Mouse (Mus musculus) liver, adult 2 months (tissue): ENCODE data around the gene Slc17a7. TPM values are rescaled to one million over a fixed set of nuclear protein-coding genes. Genes with fewer than 3 reads are reported as not detected.

ENCODE experiments used
- DNase-seq: peaks from one replicate; pipeline ENCODE4 v3.0.0-alpha.2; 2011; ENCODE audit warnings: low read depth, low spot score; ENCODE audit errors: extremely low read depth
- H3K27ac ChIP-seq: fragments of 200-500 bp; replicated peaks from 2 replicates; pipeline ENCODE4 v1.5.1; 2012; ENCODE audit warnings: low read depth, mild to moderate bottlenecking, control low read depth, inconsistent platforms, low read length; ENCODE audit not compliant: insufficient read depth
- H3K27me3 ChIP-seq: fragments of 200-500 bp; 2 replicates; pipeline ENCODE4 v1.6.1; 2012; ENCODE audit warnings: mild to moderate bottlenecking, moderate library complexity, low read length, inconsistent platforms; ENCODE audit not compliant: control insufficient read depth, insufficient read depth
- H3K36me3 ChIP-seq: fragments of 200-500 bp; 2 replicates; pipeline ENCODE4 v1.6.1; 2012; ENCODE audit warnings: low read length, inconsistent platforms; ENCODE audit not compliant: control insufficient read depth, insufficient read depth
- H3K4me1 ChIP-seq: fragments of 200-500 bp; 2 replicates; pipeline ENCODE4 v1.6.1; 2011; ENCODE audit warnings: low read length; ENCODE audit not compliant: control insufficient read depth, insufficient read depth
- H3K4me3 ChIP-seq: fragments of 200-500 bp; 2 replicates; pipeline ENCODE4 v1.5.1; 2011; ENCODE audit warnings: low read depth, mild to moderate bottlenecking, control low read depth, low read length, moderate library complexity; ENCODE audit not compliant: insufficient read depth
- H3K79me2 ChIP-seq: fragments of 200-500 bp; 2 replicates; pipeline ENCODE4 v1.6.1; 2012; ENCODE audit warnings: inconsistent platforms, mild to moderate bottlenecking, low read length, moderate library complexity; ENCODE audit not compliant: control insufficient read depth, insufficient read depth
- H3K9ac ChIP-seq: fragments of 200-500 bp; 2 replicates; pipeline ENCODE4 v1.6.1; 2012; ENCODE audit warnings: low read depth, mild to moderate bottlenecking, control low read depth, inconsistent platforms, low read length
- CTCF ChIP-seq: fragments of 200-500 bp; IDR thresholded peaks from 2 replicates; pipeline ENCODE4 v1.5.1; 2011; ENCODE audit warnings: low read depth, low read length, control low read depth
- POLR2A ChIP-seq: fragments of 200-500 bp; IDR thresholded peaks from 2 replicates; pipeline ENCODE4 v1.6.1; 2011; ENCODE audit warnings: low read length, control low read depth; ENCODE audit not compliant: insufficient read depth; ENCODE audit errors: extremely low read depth
- WGBS: fragments of 180-500 bp; shearing (Covaris S2); methylation state at CpG from one replicate; pipeline ENCODE4 v1.1.7; 2018; 5-methylcytosine and 5-hydroxymethylcytosine counted together
- polyA plus RNA-seq: library from polyadenylated mRNA; depleted of rRNA; stranded (reverse); fragments of >200 nt; gene quantifications from 2 replicates; pipeline ENCODE4 v1.2.3, GENCODE M21; 2012
- total RNA-seq: library from RNA; depleted of rRNA; stranded (reverse); fragments of >200 nt; gene quantifications from 2 replicates; pipeline ENCODE4 v1.2.3, GENCODE M21; 2014

The Slc17a7 gene
- total and polyA plus RNA-seq, 2 experiments: not detected

- Histone ChIP-seq H3K27me3 (no peaks in the 10 kb centered on the region; the same call in 1 of the 2 replicates), H3K9ac (no peak overlapping the region), H3K27ac (no peak overlapping the region), H3K36me3 (no peaks in the 10 kb centered on the region), H3K79me2 (no peaks in the 10 kb centered on the region), H3K4me3 (no peak overlapping the region), H3K4me1 (0 out of 2 replicates have a peak, but pooled peaks cover 3% of the 10 kb centered on the region)
- no peak for TF ChIP-seq CTCF
- DNase-seq: no peak
- WGBS: 90% methylated on average over 3 of the region's 3 CpGs
Measured at GRCm38 (mm10) chr7:45160866-45161265, 2.9 kb upstream of the Slc17a7 start.

- 0 out of 2 replicates have a peak overlapping the region, but pooled peaks have one; percentile 7 for H3K9ac ChIP-seq
- H3K4me3 ChIP-seq: peak overlapping the region; percentile 54
- 7% methylated on average over 35 of the region's 35 CpGs for WGBS
- no peak overlapping the region for H3K27ac ChIP-seq
- TF ChIP-seq CTCF (peak; percentile 90), POLR2A (no peak)
- peaks cover 3% of the 10 kb centered on the region; the same call in 1 of the 2 replicates for H3K27me3 ChIP-seq
- H3K36me3 ChIP-seq: no peaks in the 10 kb centered on the region
- H3K4me1 ChIP-seq: 0 out of 2 replicates have a peak, but pooled peaks cover 3% of the 10 kb centered on the region
- H3K79me2 ChIP-seq: no peaks in the 10 kb centered on the region
- peak; percentile 67 for DNase-seq
Measured at GRCm38 (mm10) chr7:45161612-45162473, 1.9 kb upstream of the Slc17a7 start.

- Histone ChIP-seq H3K4me3 (peak overlapping the region; percentile 54; the same call in 1 of the 2 replicates), H3K79me2 (no peaks in the 10 kb centered on the region), H3K27me3 (peaks cover 8% of the 10 kb centered on the region; the same call in 1 of the 2 replicates), H3K9ac (no peak overlapping the region), H3K4me1 (0 out of 2 replicates have a peak, but pooled peaks cover 3% of the 10 kb centered on the region), H3K27ac (no peak overlapping the region), H3K36me3 (no peaks in the 10 kb centered on the region)
- 28% methylated on average over 6 of the region's 6 CpGs for WGBS
- TF ChIP-seq CTCF: no peak
- no peak for DNase-seq
Measured at GRCm38 (mm10) chr7:45162551-45162950, 1.2 kb upstream of the Slc17a7 start.

- H3K27ac ChIP-seq: no peak overlapping the region
- 74% methylated on average over 9 of the region's 9 CpGs for WGBS
- DNase-seq: no peak
- H3K4me1 ChIP-seq: 0 out of 2 replicates have a peak, but pooled peaks cover 3% of the 10 kb centered on the region
- no peak overlapping the region for H3K4me3 ChIP-seq
- H3K36me3 ChIP-seq: no peaks in the 10 kb centered on the region
- H3K79me2 ChIP-seq: no peaks in the 10 kb centered on the region
- TF ChIP-seq CTCF: no peak
- no peak for TF ChIP-seq POLR2A
- H3K9ac ChIP-seq: no peak overlapping the region
- H3K27me3 ChIP-seq: peaks cover 14% of the 10 kb centered on the region; the same call in 1 of the 2 replicates
Measured at GRCm38 (mm10) chr7:45162996-45163615, 643 bp upstream of the Slc17a7 start.

- TF ChIP-seq CTCF (no peak), POLR2A (no peak)
- 72% methylated on average over 5 of the region's 5 CpGs for WGBS
- Histone ChIP-seq H3K27me3 (peaks cover 28% of the 10 kb centered on the region; the same call in 1 of the 2 replicates), H3K4me1 (0 out of 2 replicates have a peak, but pooled peaks cover 3% of the 10 kb centered on the region), H3K4me3 (no peak overlapping the region), H3K9ac (no peak overlapping the region), H3K27ac (no peak overlapping the region), H3K36me3 (no peaks in the 10 kb centered on the region), H3K79me2 (no peaks in the 10 kb centered on the region)
- DNase-seq: no peak
Measured at GRCm38 (mm10) chr7:45164833-45165232, 1.1 kb downstream of the Slc17a7 start.

- WGBS: 53% methylated on average over 11 of the region's 11 CpGs
- Histone ChIP-seq H3K79me2 (no peaks in the 10 kb centered on the region), H3K36me3 (no peaks in the 10 kb centered on the region), H3K4me1 (0 out of 2 replicates have a peak, but pooled peaks cover 3% of the 10 kb centered on the region), H3K27me3 (peaks cover 29% of the 10 kb centered on the region; the same call in 1 of the 2 replicates), H3K4me3 (no peak overlapping the region), H3K27ac (no peak overlapping the region), H3K9ac (no peak overlapping the region)
- DNase-seq: no peak
- TF ChIP-seq CTCF (no peak), POLR2A (no peak)
Measured at GRCm38 (mm10) chr7:45165701-45166100, 2.0 kb downstream of the Slc17a7 start.
